Mouse (Mus musculus) intestine, postnatal 0 days (tissue): ENCODE data around the gene Crim1. TPM values are rescaled to one million over a fixed set of nuclear protein-coding genes. Genes with fewer than 3 reads are reported as not detected.
A peak's percentile ranks its signal among the peaks of the same experiment; 100 is the strongest.

Source experiments
- ATAC-seq: fragments of 200-750 bp; cut with Nextera tagmentation; 2 replicates; pipeline ENCODE4 v1.8.0; 2017; ENCODE audit warnings: mild to moderate bottlenecking, moderate TSS enrichment, moderate library complexity
- H3K27ac ChIP-seq: fragments of 300-500 bp; sonication (generic); 2 replicates; pipeline ENCODE4 v1.5.1; 2014; ENCODE audit warnings: mild to moderate bottlenecking, low read depth, low read length, moderate library complexity
- H3K27me3 ChIP-seq: fragments of 300-500 bp; sonication (generic); replicated peaks from 2 replicates; pipeline ENCODE4 v1.6.1; 2014; ENCODE audit warnings: low read length, mixed read lengths; ENCODE audit not compliant: control insufficient read depth, insufficient read depth
- H3K36me3 ChIP-seq: fragments of 300-500 bp; sonication (generic); 2 replicates; pipeline ENCODE4 v1.6.1; 2014; ENCODE audit warnings: mild to moderate bottlenecking, moderate library complexity; ENCODE audit not compliant: control insufficient read depth, insufficient read depth
- H3K4me1 ChIP-seq: fragments of 300-500 bp; sonication (generic); replicated peaks from 2 replicates; pipeline ENCODE4 v1.6.1; 2014; ENCODE audit warnings: antibody characterized with exemption, low read length, mixed read lengths; ENCODE audit not compliant: control insufficient read depth, insufficient read depth
- H3K4me2 ChIP-seq: fragments of 300-500 bp; sonication (generic); replicated peaks from 2 replicates; pipeline ENCODE4 v1.6.1; 2014; ENCODE audit warnings: low read depth, mild to moderate bottlenecking, moderate library complexity
- H3K4me3 ChIP-seq: fragments of 300-500 bp; sonication (generic); 2 replicates; pipeline ENCODE4 v1.5.1; 2014; ENCODE audit warnings: low read depth, low read length
- H3K9ac ChIP-seq: fragments of 300-500 bp; sonication (generic); 2 replicates; pipeline ENCODE4 v1.6.1; 2014; ENCODE audit warnings: mild to moderate bottlenecking, low read depth, low read length
- H3K9me3 ChIP-seq: fragments of 300-500 bp; sonication (generic); 2 replicates; pipeline ENCODE4 v1.6.1; 2016; ENCODE audit warnings: mixed run types; ENCODE audit not compliant: control insufficient read depth
- CTCF ChIP-seq: sonication (generic); IDR thresholded peaks from 2 replicates; pipeline ENCODE4 v1.5.1; 2016; ENCODE audit warnings: low read depth, mild to moderate bottlenecking, control low read depth, antibody characterized with exemption, moderate library complexity
- WGBS: fragments of 180-500 bp; shearing (Covaris S2); extraction: QIAGEN DNeasy Blood & Tissue Kit; methylation state at CpG from one replicate; pipeline ENCODE4 v1.1.7; 2014; 5-methylcytosine and 5-hydroxymethylcytosine counted together
- polyA plus RNA-seq: library from polyadenylated mRNA; unstranded; fragments of >200 nt; fragmentation: Nextera tagmentation; extraction: Ambion mirVana; gene quantifications from 2 replicates; pipeline ENCODE4 v1.2.1, GENCODE M21; 2015

Crim1 gene
- polyA plus RNA-seq, 1 experiment from 2014 or later = 7.7 TPM

- no peak overlapping the region for H3K4me3 ChIP-seq
- H3K27ac ChIP-seq = no peak overlapping the region
- no peak overlapping the region for H3K4me2 ChIP-seq
- H3K4me1 ChIP-seq = 0 out of 2 replicates have a peak, but pooled peaks cover 5% of the 10 kb centered on the region
- no peaks in the 10 kb centered on the region for H3K9me3 ChIP-seq
- ATAC-seq = no peak
- 0 out of 2 replicates have a peak, but pooled peaks cover 4% of the 10 kb centered on the region for H3K36me3 ChIP-seq
- no peak for TF ChIP-seq CTCF
- no peaks in the 10 kb centered on the region for H3K27me3 ChIP-seq
- WGBS = 65% methylated on average over 8 of the region's 8 CpGs
- no peak overlapping the region for H3K9ac ChIP-seq
Observed at GRCm38 (mm10) chr17:78331438-78331837, 131.4 kb downstream of the Crim1 start.

GRCm38 (mm10) chr17:78333275-78333674 is 133.2 kb downstream of the Crim1 start:
- Histone ChIP-seq H3K9ac (no peak overlapping the region), H3K9me3 (no peaks in the 10 kb centered on the region), H3K27ac (no peak overlapping the region), H3K27me3 (no peaks in the 10 kb centered on the region), H3K4me2 (no peak overlapping the region), H3K36me3 (0 out of 2 replicates have a peak, but pooled peaks cover 4% of the 10 kb centered on the region), H3K4me3 (no peak overlapping the region), H3K4me1 (0 out of 2 replicates have a peak, but pooled peaks cover under 1% of the 10 kb centered on the region)
- WGBS = 89% methylated on average over 10 of the region's 10 CpGs
- no peak for ATAC-seq
- no peak for TF ChIP-seq CTCF

- Histone ChIP-seq H3K9ac (no peak overlapping the region), H3K9me3 (no peaks in the 10 kb centered on the region), H3K4me3 (no peak overlapping the region), H3K27ac (no peak overlapping the region), H3K4me1 (no peaks in the 10 kb centered on the region), H3K4me2 (no peak overlapping the region), H3K36me3 (0 out of 2 replicates have a peak, but pooled peaks cover 4% of the 10 kb centered on the region), H3K27me3 (no peaks in the 10 kb centered on the region)
- no peak for TF ChIP-seq CTCF
- ATAC-seq = no peak
- 93% methylated on average over 8 of the region's 8 CpGs for WGBS
Observed at GRCm38 (mm10) chr17:78335250-78335649, 135.2 kb downstream of the Crim1 start.

GRCm38 (mm10) chr17:78343688-78344087 is 143.6 kb downstream of the Crim1 start:
- whole genome bisulfite sequencing = 91% methylated on average over 3 of the region's 3 CpGs
- no peaks in the 10 kb centered on the region for H3K27me3 ChIP-seq
- no peak overlapping the region for H3K4me3 ChIP-seq
- H3K4me2 ChIP-seq = no peak overlapping the region
- H3K9ac ChIP-seq = no peak overlapping the region
- H3K4me1 ChIP-seq = no peaks in the 10 kb centered on the region
- ATAC-seq = no peak
- H3K36me3 ChIP-seq = peaks cover 21% of the 10 kb centered on the region
- H3K9me3 ChIP-seq = no peaks in the 10 kb centered on the region
- no peak for TF ChIP-seq CTCF
- H3K27ac ChIP-seq = no peak overlapping the region

GRCm38 (mm10) chr17:78347111-78347801 is 147.2 kb downstream of the Crim1 start:
- no peaks in the 10 kb centered on the region for H3K4me1 ChIP-seq
- no peak overlapping the region for H3K4me2 ChIP-seq
- no peak for ATAC-seq
- H3K27ac ChIP-seq = no peak overlapping the region
- H3K36me3 ChIP-seq = peaks cover 44% of the 10 kb centered on the region
- no peaks in the 10 kb centered on the region for H3K9me3 ChIP-seq
- H3K4me3 ChIP-seq = no peak overlapping the region
- no peak overlapping the region for H3K9ac ChIP-seq
- 89% methylated on average over 17 of the region's 17 CpGs for WGBS
- H3K27me3 ChIP-seq = no peaks in the 10 kb centered on the region
- TF ChIP-seq CTCF = no peak

GRCm38 (mm10) chr17:78351676-78352499 is 151.8 kb downstream of the Crim1 start:
- no peaks in the 10 kb centered on the region for H3K9me3 ChIP-seq
- TF ChIP-seq CTCF = 0 out of 2 replicates have a peak, but pooled peaks have one; percentile 19
- no peak for ATAC-seq
- H3K27ac ChIP-seq = no peak overlapping the region
- H3K4me1 ChIP-seq = no peaks in the 10 kb centered on the region
- no peak overlapping the region for H3K4me2 ChIP-seq
- H3K27me3 ChIP-seq = no peaks in the 10 kb centered on the region
- H3K36me3 ChIP-seq = peaks cover 61% of the 10 kb centered on the region
- no peak overlapping the region for H3K9ac ChIP-seq
- no peak overlapping the region for H3K4me3 ChIP-seq
- 58% methylated on average over 12 of the region's 12 CpGs for WGBS
